Mouse (Mus musculus) liver, postnatal 0 days (tissue): Measurements from ENCODE around the gene Fbxo36.

ENCODE experiments used
- CTCF ChIP-seq: sonication (generic); IDR thresholded peaks from 2 replicates; pipeline ENCODE4 v1.5.1; 2016; ENCODE audit warnings: antibody characterized with exemption, low read depth
- EP300 ChIP-seq: IDR thresholded peaks from 2 replicates; pipeline ENCODE4 v1.6.1; 2016; ENCODE audit warnings: antibody characterized with exemption, low read depth, mild to moderate bottlenecking

GRCm38 (mm10) chr1:84838156-84838555 lies 1.5 kb upstream of the Fbxo36 start:
- TF ChIP-seq CTCF (no peak), EP300 (no peak)
